Mouse (Mus musculus) kidney, adult 2 months (tissue): Measurements from ENCODE around the gene Arid1b.

Experiments
- CTCF ChIP-seq: fragments of 200-500 bp; conservative IDR thresholded peaks from 2 replicates; pipeline ENCODE4 v1.5.1; 2011; ENCODE audit warnings: low read depth, mild to moderate bottlenecking, control low read depth, low read length, moderate library complexity, mixed read lengths; ENCODE audit not compliant: insufficient read depth, insufficient read length
- POLR2A ChIP-seq: fragments of 200-500 bp; IDR thresholded peaks from one replicate; pipeline ENCODE4 v1.6.1; 2011; ENCODE audit warnings: low read depth, low read length, control low read depth

DNA sequence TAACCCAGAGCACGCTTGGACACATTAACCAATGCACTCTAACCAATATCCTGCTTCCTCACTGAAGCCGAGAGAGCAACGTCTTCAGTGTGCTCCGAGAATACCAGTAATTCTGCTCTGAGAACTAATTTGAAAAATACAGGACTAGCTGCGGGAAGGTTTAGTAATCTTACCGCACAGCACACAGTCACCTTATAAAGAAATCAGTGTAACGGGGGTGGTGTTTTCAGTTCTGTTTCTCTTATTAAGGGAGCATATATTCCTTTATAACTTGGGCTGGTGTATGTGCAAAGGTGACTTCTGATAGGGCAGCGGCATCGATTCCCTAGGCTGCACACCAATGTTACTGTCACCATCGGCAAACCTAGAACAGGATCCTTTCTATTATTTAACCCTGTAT is 5.9 kb downstream of the Arid1b start:
- no peak for TF ChIP-seq CTCF
- TF ChIP-seq POLR2A = no peak
